Mouse (Mus musculus) hindbrain, embryonic 16.5 days (tissue): Measurements from ENCODE around the gene Daw1. TPM values are rescaled to one million over a fixed set of nuclear protein-coding genes. Genes with fewer than 3 reads are reported as not detected.

ENCODE experiments used
- ATAC-seq: fragments of 200-750 bp; cut with Nextera tagmentation; 2 replicates; pipeline ENCODE4 v1.8.0; 2017; ENCODE audit warnings: moderate TSS enrichment, moderate library complexity
- H3K27ac ChIP-seq: fragments of 300-500 bp; sonication (generic); 2 replicates; pipeline ENCODE4 v1.5.1; 2014; ENCODE audit warnings: low read depth, mild to moderate bottlenecking, control low read depth, low read length, moderate library complexity
- H3K27me3 ChIP-seq: fragments of 300-500 bp; sonication (generic); replicated peaks from 2 replicates; pipeline ENCODE4 v1.6.1; 2014; ENCODE audit warnings: low read length; ENCODE audit not compliant: control insufficient read depth, insufficient read depth
- H3K36me3 ChIP-seq: fragments of 300-500 bp; sonication (generic); 2 replicates; pipeline ENCODE4 v1.6.1; 2014; ENCODE audit warnings: mild to moderate bottlenecking, low read length, moderate library complexity, mixed read lengths; ENCODE audit not compliant: control insufficient read depth, insufficient read depth
- H3K4me1 ChIP-seq: fragments of 300-500 bp; sonication (generic); 2 replicates; pipeline ENCODE4 v1.6.1; 2014; ENCODE audit warnings: low read depth, low read length; ENCODE audit not compliant: control insufficient read depth, insufficient read depth
- H3K4me2 ChIP-seq: fragments of 300-500 bp; sonication (generic); 2 replicates; pipeline ENCODE4 v1.6.1; 2014; ENCODE audit warnings: mild to moderate bottlenecking, low read length, control low read depth, moderate library complexity
- H3K4me3 ChIP-seq: fragments of 300-500 bp; sonication (generic); 2 replicates; pipeline ENCODE4 v1.5.1; 2014; ENCODE audit warnings: mild to moderate bottlenecking, low read length, control low read depth, moderate library complexity
- H3K9ac ChIP-seq: fragments of 300-500 bp; sonication (generic); 2 replicates; pipeline ENCODE4 v1.6.1; 2014; ENCODE audit warnings: low read depth, mild to moderate bottlenecking, control low read depth, low read length, moderate library complexity
- H3K9me3 ChIP-seq: fragments of 300-500 bp; sonication (generic); 2 replicates; pipeline ENCODE4 v1.6.1; 2014; ENCODE audit warnings: mild to moderate bottlenecking, low read length, moderate library complexity; ENCODE audit not compliant: control insufficient read depth
- WGBS: fragments of 180-500 bp; shearing (Covaris S2); extraction: QIAGEN DNeasy Blood & Tissue Kit; methylation state at CpG from one replicate; pipeline ENCODE4 v1.1.7; 2014; 5-methylcytosine and 5-hydroxymethylcytosine counted together
- polyA plus RNA-seq: library from polyadenylated mRNA; unstranded; fragments of >200 nt; fragmentation: Nextera tagmentation; extraction: Ambion mirVana; gene quantifications from 2 replicates; pipeline ENCODE4 v1.2.1, GENCODE M21; 2015

Gene Daw1
- polyA plus RNA-seq, 1 experiment from 2014 or later, result 1.7 TPM

DNA sequence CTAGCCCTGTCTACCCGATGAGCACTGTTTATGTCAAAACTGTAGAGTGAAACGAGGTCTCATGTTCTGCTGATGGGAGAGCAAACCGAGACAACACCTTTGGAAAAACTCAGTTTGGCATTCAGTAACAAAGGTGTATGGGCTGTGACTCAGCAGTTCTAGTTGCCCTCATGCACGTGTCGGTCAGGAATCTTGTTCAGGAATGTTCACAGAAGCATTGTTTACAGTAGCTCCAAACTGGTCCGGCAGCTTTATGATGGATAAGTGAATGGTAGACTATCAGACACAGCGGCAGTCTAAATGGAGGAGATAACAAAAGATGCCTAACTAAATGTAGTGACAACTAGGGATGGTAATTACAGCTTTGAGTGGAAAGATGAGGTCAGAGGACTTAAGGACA lies 23.7 kb upstream of the Daw1 start:
- no peaks in the 10 kb centered on the region for H3K27me3 ChIP-seq
- H3K9ac ChIP-seq, result no peak overlapping the region
- H3K36me3 ChIP-seq, result no peaks in the 10 kb centered on the region
- 84% methylated on average over 7 of the region's 7 CpGs for WGBS
- H3K9me3 ChIP-seq, result no peaks in the 10 kb centered on the region
- no peak overlapping the region for H3K27ac ChIP-seq
- no peaks in the 10 kb centered on the region for H3K4me1 ChIP-seq
- no peak for ATAC-seq
- no peak overlapping the region for H3K4me2 ChIP-seq
- no peak overlapping the region for H3K4me3 ChIP-seq

- H3K9ac ChIP-seq, result no peak overlapping the region
- no peaks in the 10 kb centered on the region for H3K9me3 ChIP-seq
- no peaks in the 10 kb centered on the region for H3K36me3 ChIP-seq
- no peaks in the 10 kb centered on the region for H3K4me1 ChIP-seq
- no peak for ATAC-seq
- WGBS, result 90% methylated on average over 8 of the region's 8 CpGs
- no peak overlapping the region for H3K4me3 ChIP-seq
- H3K4me2 ChIP-seq, result no peak overlapping the region
- H3K27me3 ChIP-seq, result no peaks in the 10 kb centered on the region
- no peak overlapping the region for H3K27ac ChIP-seq
Measured at GRCm38 (mm10) chr1:83137847-83138246, 21.7 kb upstream of the Daw1 start.

DNA sequence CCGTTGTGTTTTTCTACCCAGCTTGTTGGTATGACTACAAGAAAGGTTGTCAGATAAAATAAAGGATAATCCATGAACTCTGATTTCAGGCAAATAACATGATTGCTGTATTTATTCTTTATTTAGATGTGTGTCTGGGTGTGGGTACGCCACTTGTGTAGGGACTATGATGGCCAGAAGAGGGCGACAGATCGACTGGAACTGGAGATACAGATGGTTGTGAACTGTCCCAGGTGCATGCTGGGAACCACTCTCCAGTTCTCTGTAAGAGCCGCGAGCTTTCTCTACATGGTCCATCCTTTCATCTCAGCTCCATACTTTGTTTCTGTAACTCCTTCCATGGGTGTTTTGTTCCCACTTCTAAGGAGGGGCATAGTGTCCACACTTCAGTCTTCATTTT lies 20.8 kb upstream of the Daw1 start:
- ATAC-seq, result no peak
- H3K4me2 ChIP-seq, result no peak overlapping the region
- H3K9me3 ChIP-seq, result no peaks in the 10 kb centered on the region
- H3K4me1 ChIP-seq, result no peaks in the 10 kb centered on the region
- no peak overlapping the region for H3K4me3 ChIP-seq
- H3K27me3 ChIP-seq, result no peaks in the 10 kb centered on the region
- H3K27ac ChIP-seq, result no peak overlapping the region
- WGBS, result 82% methylated on average over 6 of the region's 6 CpGs
- H3K9ac ChIP-seq, result no peak overlapping the region
- no peaks in the 10 kb centered on the region for H3K36me3 ChIP-seq

DNA sequence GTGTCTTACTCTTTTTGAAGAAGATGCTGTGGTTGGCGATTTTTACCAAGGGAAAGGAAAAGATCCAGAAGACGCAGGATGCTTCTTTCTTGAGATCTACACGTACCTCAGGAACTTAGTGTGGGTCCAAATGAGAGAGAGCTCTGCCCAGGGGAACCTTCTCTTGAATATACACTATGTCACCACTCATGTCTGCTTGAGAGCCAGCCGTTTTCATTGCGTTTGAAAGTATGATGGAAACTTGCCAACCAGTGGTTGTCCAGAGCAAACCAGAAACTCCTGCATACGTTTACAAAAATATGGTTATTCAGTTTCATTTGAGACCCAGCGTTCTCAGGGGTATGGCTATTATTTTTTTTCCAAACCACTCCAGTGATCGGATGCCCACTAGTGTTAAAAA lies 18.0 kb upstream of the Daw1 start:
- no peak for ATAC-seq
- 89% methylated on average over 8 of the region's 8 CpGs for WGBS

DNA sequence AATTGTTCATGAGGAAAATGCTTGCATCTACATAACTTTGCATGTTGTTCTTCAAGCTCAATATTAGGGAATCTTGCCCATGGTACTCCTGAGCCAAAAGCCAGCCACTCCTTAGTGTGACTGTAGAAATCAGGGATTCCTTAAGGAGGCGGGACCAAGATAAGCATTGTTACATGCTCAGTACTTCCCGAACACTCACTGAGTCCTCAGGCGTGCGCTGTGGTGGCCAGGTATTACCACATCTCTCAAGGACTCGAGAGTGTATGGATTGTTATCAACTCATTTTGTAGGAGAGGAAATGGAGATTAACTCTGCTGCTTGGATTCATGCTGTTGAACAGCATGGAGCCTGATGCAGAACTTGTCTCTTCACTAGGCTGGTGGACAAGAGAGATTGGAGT lies 17.5 kb upstream of the Daw1 start:
- no peak overlapping the region for H3K9ac ChIP-seq
- H3K36me3 ChIP-seq, result no peaks in the 10 kb centered on the region
- H3K27ac ChIP-seq, result no peak overlapping the region
- ATAC-seq, result no peak
- WGBS, result 86% methylated on average over 5 of the region's 5 CpGs
- H3K9me3 ChIP-seq, result no peaks in the 10 kb centered on the region
- no peaks in the 10 kb centered on the region for H3K27me3 ChIP-seq
- H3K4me3 ChIP-seq, result no peak overlapping the region
- no peak overlapping the region for H3K4me2 ChIP-seq
- no peaks in the 10 kb centered on the region for H3K4me1 ChIP-seq

More for the DNA sequence above, 18.0 kb upstream of the Daw1 start:
- Histone ChIP-seq H3K4me1 (no peaks in the 10 kb centered on the region), H3K9me3 (no peaks in the 10 kb centered on the region), H3K4me2 (no peak overlapping the region), H3K36me3 (no peaks in the 10 kb centered on the region), H3K27ac (no peak overlapping the region), H3K4me3 (no peak overlapping the region), H3K9ac (no peak overlapping the region), H3K27me3 (no peaks in the 10 kb centered on the region)

- Histone ChIP-seq H3K4me3 (no peak overlapping the region), H3K4me1 (no peaks in the 10 kb centered on the region), H3K9me3 (no peaks in the 10 kb centered on the region), H3K4me2 (no peak overlapping the region), H3K9ac (no peak overlapping the region), H3K27me3 (no peaks in the 10 kb centered on the region), H3K27ac (no peak overlapping the region), H3K36me3 (no peaks in the 10 kb centered on the region)
- no peak for ATAC-seq
- WGBS, result 92% methylated on average over 2 of the region's 2 CpGs
Measured at GRCm38 (mm10) chr1:83146547-83146946, 13.0 kb upstream of the Daw1 start.

DNA sequence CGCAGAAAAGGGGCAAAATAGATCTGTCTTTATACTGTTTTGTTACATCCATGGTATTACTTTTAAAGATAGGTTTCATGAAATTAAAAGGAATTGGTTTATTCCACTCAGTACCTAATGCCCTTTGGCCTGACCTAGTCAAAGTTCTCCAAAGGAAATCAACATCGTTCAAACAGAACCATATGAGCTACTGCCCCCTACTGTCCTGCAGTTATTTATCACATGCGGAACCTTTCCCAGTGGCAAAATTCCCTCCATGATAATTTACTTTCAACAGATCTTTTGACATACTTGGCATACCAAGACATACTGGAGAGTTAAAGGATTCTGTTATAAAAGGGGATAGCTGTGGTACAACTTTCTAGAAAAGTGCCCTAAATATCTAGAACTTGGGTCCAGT lies 9.3 kb upstream of the Daw1 start:
- no peak overlapping the region for H3K27ac ChIP-seq
- no peaks in the 10 kb centered on the region for H3K4me1 ChIP-seq
- H3K27me3 ChIP-seq, result no peaks in the 10 kb centered on the region
- H3K9ac ChIP-seq, result no peak overlapping the region
- no peaks in the 10 kb centered on the region for H3K36me3 ChIP-seq
- ATAC-seq, result no peak
- WGBS, result 78% methylated on average over 3 of the region's 3 CpGs
- no peak overlapping the region for H3K4me3 ChIP-seq
- H3K4me2 ChIP-seq, result no peak overlapping the region
- no peaks in the 10 kb centered on the region for H3K9me3 ChIP-seq

- Histone ChIP-seq H3K9me3 (no peaks in the 10 kb centered on the region), H3K27ac (no peak overlapping the region), H3K9ac (no peak overlapping the region), H3K4me1 (no peaks in the 10 kb centered on the region), H3K4me2 (no peak overlapping the region), H3K36me3 (no peaks in the 10 kb centered on the region), H3K4me3 (no peak overlapping the region), H3K27me3 (no peaks in the 10 kb centered on the region)
- WGBS, result 91% methylated on average over 3 of the region's 3 CpGs
- no peak for ATAC-seq
Measured at GRCm38 (mm10) chr1:83152961-83153360, 6.6 kb upstream of the Daw1 start.

DNA sequence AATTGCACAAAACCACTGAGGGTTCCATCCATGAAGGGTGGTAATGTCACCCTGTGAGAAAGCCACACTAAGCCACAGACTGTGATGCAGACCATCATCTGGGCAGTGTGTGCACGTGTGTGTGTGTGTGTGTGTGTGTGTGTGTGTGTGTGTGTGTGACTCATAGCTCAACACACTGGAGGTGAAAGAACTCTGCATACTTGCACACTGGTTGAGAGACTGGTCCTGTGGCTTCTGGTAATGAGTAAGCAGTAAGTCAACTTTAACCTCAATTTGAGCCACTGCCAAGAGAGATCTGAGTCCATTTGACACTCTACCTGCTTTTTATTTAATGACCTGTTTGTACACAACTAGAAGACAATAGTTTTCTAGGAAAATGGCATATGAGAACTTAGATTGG lies 2.7 kb upstream of the Daw1 start:
- H3K4me2 ChIP-seq, result no peak overlapping the region
- H3K4me1 ChIP-seq, result no peaks in the 10 kb centered on the region
- no peaks in the 10 kb centered on the region for H3K27me3 ChIP-seq
- no peak overlapping the region for H3K4me3 ChIP-seq
- no peak overlapping the region for H3K9ac ChIP-seq
- H3K27ac ChIP-seq, result no peak overlapping the region
- 45% methylated on average over 1 of the region's 1 CpGs for WGBS
- no peaks in the 10 kb centered on the region for H3K9me3 ChIP-seq
- ATAC-seq, result no peak
- H3K36me3 ChIP-seq, result no peaks in the 10 kb centered on the region

DNA sequence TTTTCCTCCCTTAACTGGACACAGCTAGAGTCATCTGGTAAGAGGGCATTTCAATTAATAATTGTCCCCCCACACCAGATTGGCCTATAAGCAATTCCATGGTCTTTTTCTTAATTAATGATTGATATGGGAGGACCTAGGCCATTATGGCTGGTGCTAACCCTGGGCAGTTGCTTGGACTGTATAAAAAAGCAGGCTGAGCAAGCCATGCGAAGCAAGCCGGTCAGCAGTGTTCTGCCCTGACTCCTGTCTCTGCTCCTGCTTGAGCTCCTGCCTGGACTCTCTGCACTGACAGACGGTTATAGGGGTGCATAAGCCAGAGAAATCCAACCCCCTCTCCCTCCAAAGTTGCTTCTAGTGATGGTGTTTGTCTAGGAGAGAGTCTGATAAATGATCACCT lies 2.1 kb downstream of the Daw1 start:
- H3K4me1 ChIP-seq, result no peaks in the 10 kb centered on the region
- no peak overlapping the region for H3K4me3 ChIP-seq
- H3K4me2 ChIP-seq, result no peak overlapping the region
- H3K27ac ChIP-seq, result no peak overlapping the region
- ATAC-seq, result no peak
- WGBS, result 78% methylated on average over 3 of the region's 3 CpGs
- no peaks in the 10 kb centered on the region for H3K36me3 ChIP-seq
- no peaks in the 10 kb centered on the region for H3K9me3 ChIP-seq
- H3K9ac ChIP-seq, result no peak overlapping the region
- no peaks in the 10 kb centered on the region for H3K27me3 ChIP-seq
